In genomic region chr4:130079521-130079920, GRCm38 (mm10) we compare ENCODE assay signal across 32 mouse cellular contexts. TPM values are rescaled to one million over a fixed set of nuclear protein-coding genes. Genes with fewer than 3 reads are reported as not detected.
DNase-seq lines count a peak whose midpoint lies in the region; ATAC-seq and TF ChIP-seq lines count a peak whose summit lies in the region.
"Had no signal": no experiment of that assay in that cellular context is flagged by ENCODE, and none has a peak within 500 bp of the region (broad histone marks: within the 10 kb centered on the region; RNA-seq: fewer than 3 reads in every experiment).

No protein-coding gene starts in this region.

- H3K4me2 ChIP-seq in hindbrain, embryonic 13.5 days, result no peak overlapping the region
- H3K4me2 ChIP-seq in hindbrain, postnatal 0 days (ENCODE audit: low read depth, low read length), result no peak overlapping the region
- H3K4me2 ChIP-seq: heart, embryonic 15.5 days; lung, embryonic 15.5 days; midbrain, embryonic 15.5 days; neural tube, embryonic 15.5 days; stomach, embryonic 15.5 days had no signal

- DNase-seq in cerebellum, adult 2 months, result no peak
- no peak for DNase-seq in cerebellum, adult 9-11 months
- DNase-seq in hindbrain, embryonic 10.5 days (ENCODE audit: low spot score), result no peak
- peak; percentile 24 for DNase-seq in brain, embryonic 14.5 days (ENCODE audit: low read depth)
- DNase-seq in hindbrain, postnatal 0 days (ENCODE audit: low spot score), result no peak
- no peak for DNase-seq in embryo, embryonic 9.5 days (ENCODE audit: extremely low spot score)
- DNase-seq in right cerebral cortex, adult 18-20 months, result no peak
- DNase-seq: adrenal gland, adult 8-10 months; gastrocnemius, postnatal 25 days; heart, adult 11 months; kidney, adult 8-10 months; kidney, postnatal 4 days; retina, postnatal 1 day; right cerebral cortex, postnatal 25 days; thymus, adult 18-20 months; thymus, postnatal 36 days had no signal

- peak overlapping the region; percentile 39 for H3K27ac ChIP-seq in cerebellum, adult 2 months (ENCODE audit: insufficient read depth, low read length)
- H3K27ac ChIP-seq in hindbrain, embryonic 10.5 days, result peak overlapping the region; percentile 56
- no peak overlapping the region for H3K27ac ChIP-seq in hindbrain, embryonic 13.5 days
- H3K27ac ChIP-seq in hindbrain, postnatal 0 days, result peak overlapping the region; percentile 48; the same call in 1 of the 2 replicates
- H3K27ac ChIP-seq: heart, embryonic 10.5 days; heart, embryonic 15.5 days; kidney, postnatal 0 days; lung, embryonic 15.5 days; midbrain, embryonic 15.5 days; neural tube, embryonic 15.5 days; stomach, embryonic 15.5 days had no signal

- no peaks in the 10 kb centered on the region for H3K27me3 ChIP-seq in cerebellum, adult 2 months (ENCODE audit: control insufficient read depth, insufficient read depth, low read length)
- peaks cover 69% of the 10 kb centered on the region for H3K27me3 ChIP-seq in hindbrain, embryonic 10.5 days (ENCODE audit: insufficient read depth, poor library complexity, severe bottlenecking)
- peaks cover 35% of the 10 kb centered on the region for H3K27me3 ChIP-seq in hindbrain, embryonic 13.5 days
- H3K27me3 ChIP-seq in hindbrain, postnatal 0 days (ENCODE audit: insufficient read depth, low read length), result no peaks in the 10 kb centered on the region
- H3K27me3 ChIP-seq: midbrain, embryonic 15.5 days had no signal

- TF ChIP-seq POLR2A in cerebellum, adult 2 months (IDR thresholded peaks at IDR 0.05; ENCODE audit: borderline replicate concordance, insufficient read depth, low read length), result no peak
- no peak for TF ChIP-seq POLR2A in brain, embryonic 14.5 days (IDR thresholded peaks at IDR 0.05; ENCODE audit: borderline replicate concordance, extremely low read depth, insufficient read depth, insufficient read length, poor library complexity, severe bottlenecking)

- H3K9me3 ChIP-seq in hindbrain, embryonic 10.5 days, result no peaks in the 10 kb centered on the region
- H3K9me3 ChIP-seq in hindbrain, embryonic 13.5 days, result no peaks in the 10 kb centered on the region
- no peaks in the 10 kb centered on the region for H3K9me3 ChIP-seq in hindbrain, postnatal 0 days (ENCODE audit: low read length)
- H3K9me3 ChIP-seq: heart, embryonic 10.5 days; heart, embryonic 15.5 days; lung, embryonic 15.5 days; midbrain, embryonic 10.5 days; midbrain, embryonic 15.5 days; neural tube, embryonic 15.5 days; stomach, embryonic 15.5 days had no signal

- WGBS in cerebellum, adult 2 months, result 21% methylated on average over 3 of the region's 3 CpGs
- 62% methylated on average over 3 of the region's 3 CpGs for WGBS in hindbrain, embryonic 10.5 days
- WGBS in hindbrain, embryonic 13.5 days, result 59% methylated on average over 3 of the region's 3 CpGs
- WGBS in hindbrain, postnatal 0 days, result 60% methylated on average over 3 of the region's 3 CpGs

- ATAC-seq in hindbrain, embryonic 13.5 days (ENCODE audit: low FRiP score), result no peak
- no peak for ATAC-seq in hindbrain, postnatal 0 days
- ATAC-seq: midbrain, embryonic 15.5 days had no signal

- H3K4me1 ChIP-seq in cerebellum, adult 2 months (ENCODE audit: control insufficient read depth, insufficient read depth, low read length), result peaks cover 92% of the 10 kb centered on the region
- peaks cover 78% of the 10 kb centered on the region for H3K4me1 ChIP-seq in hindbrain, embryonic 10.5 days (replicated peaks)
- H3K4me1 ChIP-seq in hindbrain, embryonic 13.5 days (replicated peaks), result peaks cover 66% of the 10 kb centered on the region
- peaks cover 56% of the 10 kb centered on the region for H3K4me1 ChIP-seq in hindbrain, postnatal 0 days (ENCODE audit: insufficient read depth, low read length)
- H3K4me1 ChIP-seq: stomach, embryonic 15.5 days had no signal

- H3K9ac ChIP-seq in hindbrain, embryonic 13.5 days, result no peak overlapping the region
- peak overlapping the region; percentile 17; the same call in 1 of the 2 replicates for H3K9ac ChIP-seq in hindbrain, postnatal 0 days (replicated peaks; ENCODE audit: low read length)
- H3K9ac ChIP-seq: heart, embryonic 15.5 days; lung, embryonic 15.5 days; midbrain, embryonic 15.5 days; neural tube, embryonic 15.5 days; stomach, embryonic 15.5 days had no signal

- H3K36me3 ChIP-seq in hindbrain, embryonic 10.5 days, result no peaks in the 10 kb centered on the region
- no peaks in the 10 kb centered on the region for H3K36me3 ChIP-seq in hindbrain, embryonic 13.5 days
- H3K36me3 ChIP-seq in hindbrain, postnatal 0 days (ENCODE audit: insufficient read depth, low read length), result no peaks in the 10 kb centered on the region
- H3K36me3 ChIP-seq: heart, embryonic 10.5 days; heart, embryonic 15.5 days; lung, embryonic 15.5 days; midbrain, embryonic 10.5 days; midbrain, embryonic 15.5 days; neural tube, embryonic 15.5 days; stomach, embryonic 15.5 days had no signal

- no peak for TF ChIP-seq CTCF in cerebellum, adult 2 months (IDR thresholded peaks at IDR 0.05; ENCODE audit: borderline replicate concordance, insufficient read depth, low read depth, low read length)
- no peak for TF ChIP-seq CTCF in brain, embryonic 14.5 days (IDR thresholded peaks at IDR 0.05; ENCODE audit: borderline replicate concordance, extremely low read depth, insufficient read depth, insufficient read length)
- TF ChIP-seq CTCF in hindbrain, postnatal 0 days (IDR thresholded peaks at IDR 0.05; ENCODE audit: low read depth), result no peak

- H3K4me3 ChIP-seq in cerebellum, adult 2 months (replicated peaks; ENCODE audit: insufficient read depth, low read depth, low read length), result no peak overlapping the region
- no peak overlapping the region for H3K4me3 ChIP-seq in hindbrain, embryonic 10.5 days
- no peak overlapping the region for H3K4me3 ChIP-seq in hindbrain, embryonic 13.5 days
- no peak overlapping the region for H3K4me3 ChIP-seq in hindbrain, postnatal 0 days (ENCODE audit: low read length)
- H3K4me3 ChIP-seq: heart, embryonic 10.5 days; heart, embryonic 15.5 days; lung, embryonic 15.5 days; midbrain, embryonic 10.5 days; midbrain, embryonic 15.5 days; neural tube, embryonic 15.5 days; stomach, embryonic 15.5 days had no signal

RNA-seq across cellular contexts. Expression of gene Pef1, which starts 22.8 kb away (rescaled TPM):
- polyA plus RNA-seq in cerebellum, adult 2 months (2012; rRNA removed), result 89.3 and 90.2 TPM in 2 replicates
- polyA plus RNA-seq in hindbrain, embryonic 10.5 days (2016; fragmentation: Nextera tagmentation; extraction: Ambion mirVana), result 76.3 and 83.5 TPM in 2 replicates
- 65.1 and 65.7 TPM in 2 replicates for polyA plus RNA-seq in hindbrain, embryonic 13.5 days (2015; fragmentation: Nextera tagmentation; extraction: Ambion mirVana)
- polyA plus RNA-seq in brain, embryonic 14.5 days (2012; rRNA removed), result 59.7 and 71.4 TPM in 2 replicates
- total RNA-seq in hindbrain, postnatal 0 days (2014; rRNA removed), result 82.6 and 93.4 TPM in 2 replicates
- 59.8 and 62.0 TPM in 2 replicates for polyA plus RNA-seq in hindbrain, postnatal 0 days (2015; fragmentation: Nextera tagmentation; extraction: Ambion mirVana)

RNA-seq across cellular contexts. Expression of gene Col16a1, which starts 31.9 kb away (rescaled TPM):
- polyA plus RNA-seq in cerebellum, adult 2 months (2012; rRNA removed), result 36.4 and 44.3 TPM in 2 replicates
- 7.2 and 8.7 TPM in 2 replicates for polyA plus RNA-seq in hindbrain, embryonic 10.5 days (2016; fragmentation: Nextera tagmentation; extraction: Ambion mirVana)
- polyA plus RNA-seq in hindbrain, embryonic 13.5 days (2015; fragmentation: Nextera tagmentation; extraction: Ambion mirVana), result 5.8 and 14.3 TPM in 2 replicates
- polyA plus RNA-seq in brain, embryonic 14.5 days (2012; rRNA removed), result 16.7 and 17.1 TPM in 2 replicates
- total RNA-seq in hindbrain, postnatal 0 days (2014; rRNA removed), result 19.9 and 21.5 TPM in 2 replicates
- 13.1 and 13.8 TPM in 2 replicates for polyA plus RNA-seq in hindbrain, postnatal 0 days (2015; fragmentation: Nextera tagmentation; extraction: Ambion mirVana)
- total RNA-seq: CH12.LX had no signal

RNA-seq across cellular contexts. Expression of gene Hcrtr1, which starts 59.6 kb away (rescaled TPM):
- polyA plus RNA-seq in cerebellum, adult 2 months (2012; rRNA removed), result 4.3 and 5.2 TPM in 2 replicates
- polyA plus RNA-seq in hindbrain, embryonic 10.5 days (2016; fragmentation: Nextera tagmentation; extraction: Ambion mirVana), result 0.81 and 0.85 TPM in 2 replicates
- 0.60 and 1.0 TPM in 2 replicates for polyA plus RNA-seq in hindbrain, embryonic 13.5 days (2015; fragmentation: Nextera tagmentation; extraction: Ambion mirVana)
- 1.4 and 2.0 TPM in 2 replicates for polyA plus RNA-seq in brain, embryonic 14.5 days (2012; rRNA removed)
- 16.9 and 24.2 TPM in 2 replicates for total RNA-seq in hindbrain, postnatal 0 days (2014; rRNA removed)
- polyA plus RNA-seq in hindbrain, postnatal 0 days (2015; fragmentation: Nextera tagmentation; extraction: Ambion mirVana), result 11.3 and 12.1 TPM in 2 replicates
- total RNA-seq: CH12.LX; common myeloid progenitor, adult 5-6 weeks; gastrocnemius, adult 18-20 months; gastrocnemius, postnatal 25 days; heart, postnatal 25 days; liver, adult 2 months; megakaryocyte progenitor cell, adult 5-6 weeks had no signal
- polyA plus RNA-seq: C2C12; heart, embryonic 15.5 days had no signal
